Mouse (Mus musculus) adrenal gland, postnatal 14 days (tissue): ENCODE measurements at regions not wholly inside any gene's neighbourhood (a gene's known extent, or its start where the extent isn't known, plus 50 kb on each side); places are given as distances from the start of the nearest gene placed in this dataset.

Experiments
- DNase-seq: peaks from one replicate; pipeline ENCODE4 v3.0.0; 2021; ENCODE audit warnings: mixed read lengths

- DNase-seq = no peak
Observed at GRCm38 (mm10) chr13:107878980-107879379, 165.3 kb upstream of the Smim15 start.

GRCm38 (mm10) chr13:107873244-107873667, 171.0 kb upstream of the Smim15 start:
- no peak for DNase-seq

GRCm38 (mm10) chr13:107872574-107872973, 171.7 kb upstream of the Smim15 start:
- no peak for DNase-seq

DNA sequence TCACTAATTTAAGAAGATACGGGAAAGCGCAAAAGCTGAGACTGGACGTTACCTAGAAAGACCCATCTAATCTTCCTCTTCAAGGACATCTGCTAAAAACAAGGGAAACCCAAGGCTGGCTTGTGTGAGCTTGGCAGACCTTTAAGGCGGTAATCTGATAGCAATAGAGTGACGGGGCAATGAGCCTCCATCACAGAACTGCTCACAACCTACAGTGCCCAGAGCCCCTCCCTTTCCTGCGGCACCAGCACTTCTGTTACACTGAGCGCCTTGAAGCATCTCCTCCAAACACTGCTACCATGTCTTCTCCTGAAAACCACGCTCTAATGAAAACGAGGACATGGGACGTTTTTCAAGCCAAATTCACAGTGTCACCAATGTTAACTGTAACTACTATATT, 172.1 kb upstream of the Smim15 start:
- DNase-seq = no peak

DNA sequence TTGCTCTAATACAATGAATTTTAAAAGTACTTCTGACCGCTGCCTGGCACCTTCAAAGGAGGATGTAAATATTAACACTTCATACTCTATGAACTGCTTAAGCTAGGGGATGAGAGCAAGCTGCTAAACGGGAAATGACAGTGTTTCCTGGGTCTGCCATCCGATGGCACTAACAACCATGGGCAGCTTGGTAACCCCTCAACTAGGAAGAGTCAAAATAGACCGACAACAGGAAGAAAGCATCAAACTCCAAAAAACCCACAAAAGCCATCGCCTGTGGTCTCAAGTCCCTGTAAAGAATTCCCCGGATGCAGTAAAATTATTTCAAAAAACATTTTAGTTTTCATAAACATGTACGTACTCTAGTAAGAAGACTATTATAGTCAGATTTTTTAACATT, 175.3 kb upstream of the Smim15 start:
- no peak for DNase-seq

GRCm38 (mm10) chr13:107866825-107867224, 177.4 kb upstream of the Smim15 start:
- DNase-seq = no peak

GRCm38 (mm10) chr13:107862793-107863654, 181.2 kb upstream of the Smim15 start:
- peak; percentile 80 for DNase-seq

DNA sequence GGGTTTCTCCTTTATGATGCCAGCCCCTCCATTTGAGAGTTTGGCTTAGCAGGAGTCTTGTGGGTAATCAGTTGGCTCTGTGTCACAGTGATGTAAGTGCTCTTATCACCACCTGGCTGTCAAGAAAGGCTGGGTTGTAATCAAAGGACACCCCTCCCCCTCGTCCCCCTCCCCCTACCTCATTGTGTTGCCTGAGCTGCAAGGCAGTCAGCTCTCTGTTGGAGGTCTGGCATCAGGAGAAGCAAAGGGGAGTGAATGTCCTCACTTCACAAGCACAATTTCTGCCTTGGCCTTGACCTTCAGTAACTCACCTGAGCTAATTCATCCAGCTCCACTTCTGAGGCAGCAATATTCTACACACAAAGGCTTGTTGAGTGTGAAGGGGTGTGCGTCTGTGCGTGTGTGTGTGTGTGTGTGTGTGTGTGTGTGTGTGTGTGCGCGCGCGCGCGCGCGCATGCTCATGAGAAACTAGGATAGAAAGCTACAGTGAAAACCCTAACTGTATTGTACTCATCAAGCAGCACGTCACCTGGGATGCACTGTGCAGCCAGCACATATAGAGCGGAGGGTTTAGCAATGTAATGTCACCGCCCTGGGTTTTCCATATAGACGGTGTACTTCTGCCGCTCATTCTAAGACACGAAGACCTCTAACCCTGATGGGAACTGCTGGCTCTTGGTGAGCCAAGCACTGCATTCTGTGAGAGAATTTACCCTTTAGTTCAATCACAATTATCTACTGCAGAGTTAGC, 182.7 kb upstream of the Smim15 start:
- DNase-seq = no peak

DNA sequence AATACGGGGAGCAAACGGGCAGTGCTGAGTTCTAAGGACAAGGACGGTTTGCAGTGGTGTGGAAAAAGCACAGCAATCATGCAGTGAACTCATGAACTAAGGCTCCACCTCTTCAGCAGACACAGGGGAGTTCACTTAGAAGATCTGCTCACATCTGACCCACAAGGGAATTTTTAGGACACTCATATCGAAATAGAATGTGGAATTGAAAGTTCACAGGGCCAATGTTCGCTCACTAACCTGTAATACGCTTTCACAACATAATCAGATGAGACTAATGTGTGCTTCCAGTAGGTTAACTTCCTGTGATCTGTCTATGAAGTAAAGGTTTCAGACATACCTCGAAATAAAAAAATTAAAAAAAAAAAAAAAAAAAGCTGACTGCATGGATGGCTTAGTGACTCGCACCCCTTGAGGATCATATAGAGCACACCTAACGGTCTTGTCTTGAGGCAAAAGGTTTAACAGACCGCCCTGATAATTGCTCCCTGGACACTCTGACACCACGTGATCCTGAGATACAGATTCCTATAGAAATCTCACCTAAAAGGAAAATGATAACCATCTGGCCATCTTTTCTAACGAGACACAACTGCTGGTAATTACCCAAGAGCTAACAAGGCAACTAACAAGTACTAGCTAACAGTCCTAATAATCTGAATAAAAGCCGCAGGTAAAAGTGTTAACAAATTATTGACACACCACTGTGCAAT, 187.0 kb upstream of the Smim15 start:
- no peak for DNase-seq

DNA sequence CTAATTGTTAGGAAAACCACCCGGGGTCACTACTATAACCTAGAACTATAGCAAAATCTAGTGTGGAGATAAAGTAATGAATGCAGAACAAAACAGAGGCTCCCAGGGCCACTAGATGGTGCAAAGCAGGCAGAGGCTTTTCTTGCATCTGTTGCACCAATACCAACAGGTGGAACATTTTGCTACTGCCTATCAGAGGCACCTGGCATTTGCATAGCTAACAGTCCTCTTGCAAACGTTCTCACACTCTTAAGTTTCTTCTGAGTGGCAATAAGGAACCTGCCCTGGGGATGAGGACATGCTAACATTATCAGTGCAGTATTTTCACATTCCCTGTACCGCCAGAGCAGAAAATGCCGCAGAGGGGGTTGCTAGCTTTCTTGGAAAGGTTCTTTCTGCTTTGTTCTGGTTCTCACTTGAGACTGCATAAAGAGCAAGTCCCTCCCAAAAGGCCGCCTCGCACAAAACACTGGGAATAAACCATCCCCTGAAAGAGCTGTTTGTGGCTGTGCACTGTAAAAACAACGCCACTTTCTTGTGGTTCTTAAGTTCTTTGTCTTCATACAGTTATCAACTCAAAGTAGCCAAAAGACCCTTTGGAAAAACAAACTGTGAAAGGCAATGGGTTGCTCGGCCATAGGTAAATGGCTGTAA, 193.2 kb upstream of the Smim15 start:
- DNase-seq = no peak

DNA sequence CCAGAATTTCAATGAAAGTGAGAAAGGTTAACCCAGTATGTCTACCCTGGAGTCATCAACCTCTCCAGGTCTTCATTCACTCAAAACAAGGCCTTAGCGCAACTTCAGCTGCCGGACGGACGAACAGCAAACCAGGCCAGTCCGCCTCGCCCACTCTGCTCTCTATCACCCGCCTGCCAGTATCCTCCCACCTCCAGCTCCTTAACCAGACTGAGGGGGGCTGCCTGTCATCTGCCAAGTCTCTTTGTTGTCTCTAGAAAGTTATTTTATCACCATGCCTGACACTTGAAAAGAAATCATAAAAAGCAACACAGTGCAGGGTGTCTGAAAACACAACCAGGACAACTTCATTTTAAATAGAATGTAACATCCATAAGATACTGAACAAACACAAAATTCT, 195.4 kb upstream of the Smim15 start:
- DNase-seq = no peak

GRCm38 (mm10) chr13:107847179-107848012, 196.8 kb upstream of the Smim15 start:
- DNase-seq = no peak

- no peak for DNase-seq
Observed at GRCm38 (mm10) chr13:107846621-107847178, 197.5 kb upstream of the Smim15 start.

GRCm38 (mm10) chr13:107845838-107846237, 198.4 kb upstream of the Smim15 start:
- no peak for DNase-seq

DNA sequence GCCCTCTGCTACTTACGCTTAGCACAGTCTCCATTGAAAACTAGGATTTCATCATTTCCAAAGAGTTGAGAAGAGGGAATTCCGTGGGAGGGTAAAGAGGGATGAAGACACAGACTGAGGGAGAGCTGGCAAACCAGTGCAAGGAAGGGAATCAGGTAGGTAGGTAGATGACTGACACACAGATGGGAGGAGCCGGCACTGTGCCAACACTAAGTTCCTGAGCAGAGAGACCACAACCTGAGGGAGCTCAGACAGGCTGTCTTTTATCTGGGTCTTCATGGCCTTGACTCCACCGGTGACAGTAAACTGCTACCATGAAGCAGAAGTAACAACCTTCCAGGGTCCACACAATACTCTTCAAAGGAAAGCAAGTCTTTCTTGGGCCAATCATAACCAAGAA, 200.2 kb upstream of the Smim15 start:
- no peak for DNase-seq

DNA sequence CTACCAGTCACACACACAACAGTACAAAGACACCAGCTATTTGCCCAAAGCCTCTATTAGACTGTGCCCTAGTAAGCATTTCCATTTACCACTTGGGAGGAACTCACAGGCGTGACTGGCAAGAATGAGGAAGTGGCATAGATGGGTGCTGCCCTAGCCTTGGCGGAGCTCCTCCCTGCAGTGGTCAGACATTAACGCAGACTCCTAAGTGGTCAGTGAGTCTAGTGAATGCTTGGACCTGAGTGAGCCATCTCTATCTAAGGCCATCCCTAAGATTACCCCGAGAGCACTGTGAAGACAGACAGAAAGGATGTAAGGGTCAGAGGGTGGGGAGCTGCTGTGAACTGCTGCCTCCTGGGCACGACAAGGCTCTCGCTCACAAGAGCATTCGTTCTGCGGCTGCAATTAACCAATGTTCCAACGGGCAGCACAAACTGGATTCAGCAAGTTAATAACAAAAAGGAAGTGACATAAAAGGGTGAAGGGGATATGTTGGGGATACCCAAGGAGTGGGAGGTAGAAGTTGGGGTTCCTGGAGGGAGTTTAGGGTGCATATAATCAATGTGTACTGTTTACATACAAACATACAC, 206.0 kb upstream of the Smim15 start:
- DNase-seq = no peak

GRCm38 (mm10) chr13:107837206-107837952, 206.9 kb upstream of the Smim15 start:
- no peak for DNase-seq

GRCm38 (mm10) chr13:107835756-107836385, 208.4 kb upstream of the Smim15 start:
- no peak for DNase-seq

DNA sequence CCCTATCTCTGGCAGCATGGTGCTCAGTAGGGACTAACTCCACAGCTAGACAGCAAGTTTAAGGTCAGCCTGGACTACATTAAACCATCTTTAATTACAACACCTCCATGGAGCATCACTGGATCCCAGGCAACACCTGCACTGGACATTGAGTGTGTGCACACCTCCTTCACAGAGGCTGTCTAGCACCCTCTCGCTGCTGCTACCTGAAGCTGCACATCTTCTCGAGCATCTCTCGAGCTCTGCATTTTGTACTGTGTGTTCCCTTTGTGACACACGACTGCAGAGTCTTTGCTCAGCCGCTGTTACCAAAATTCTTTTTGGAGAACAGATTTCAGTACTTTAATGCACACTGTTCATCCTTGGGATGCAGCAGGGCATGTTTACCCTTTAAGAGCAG, 212.2 kb upstream of the Smim15 start:
- no peak for DNase-seq
